Mouse (Mus musculus) heart, embryonic 14.5 days (tissue): ENCODE data around the gene Adam17. TPM values are rescaled to one million over a fixed set of nuclear protein-coding genes. Genes with fewer than 3 reads are reported as not detected.

Source experiments
- ATAC-seq: fragments of 200-750 bp; cut with Nextera tagmentation; 2 replicates; pipeline ENCODE4 v1.8.0; 2017; ENCODE audit warnings: low read depth, moderate TSS enrichment; ENCODE audit not compliant: insufficient number of reproducible peaks, insufficient read depth, low FRiP score
- H3K27ac ChIP-seq, 2 experiments: fragments of 200-500 bp in 1 of 2; fragments of 300-500 bp in 1 of 2; sonication (generic) in 1 of 2; replicated peaks in 1 of 2; 2 replicates each; pipeline ENCODE4 v1.5.1; 2012 to 2014; ENCODE audit warnings: low read depth in 2 of 2, low read length in 2 of 2, control low read depth in 1 of 2, mild to moderate bottlenecking in 1 of 2, mixed read lengths in 1 of 2; ENCODE audit not compliant: control insufficient read depth in 1 of 2, insufficient read depth in 1 of 2
- H3K27me3 ChIP-seq: fragments of 300-500 bp; sonication (generic); 2 replicates; pipeline ENCODE4 v1.6.1; 2014; ENCODE audit warnings: mild to moderate bottlenecking, low read length, control low read depth; ENCODE audit not compliant: control insufficient read depth, insufficient read depth
- H3K36me3 ChIP-seq: fragments of 300-500 bp; sonication (generic); 2 replicates; pipeline ENCODE4 v1.6.1; 2014; ENCODE audit warnings: mild to moderate bottlenecking, control low read depth, low read length, mixed read lengths; ENCODE audit not compliant: control insufficient read depth, insufficient read depth
- H3K4me1 ChIP-seq, 2 experiments: fragments of 200-500 bp in 1 of 2; fragments of 300-500 bp in 1 of 2; sonication (generic) in 1 of 2; 2 replicates each; pipeline ENCODE4 v1.6.1; 2012 to 2014; ENCODE audit warnings: low read length in 2 of 2, control low read depth in 1 of 2, mixed read lengths in 1 of 2; ENCODE audit not compliant: control insufficient read depth in 2 of 2, insufficient read depth in 2 of 2
- H3K4me2 ChIP-seq: fragments of 300-500 bp; sonication (generic); 2 replicates; pipeline ENCODE4 v1.6.1; 2014; ENCODE audit warnings: mild to moderate bottlenecking, low read length
- H3K4me3 ChIP-seq, 2 experiments: fragments of 200-500 bp in 1 of 2; fragments of 300-500 bp in 1 of 2; sonication (generic) in 1 of 2; 2 replicates each; pipeline ENCODE4 v1.5.1; 2012 to 2014; ENCODE audit warnings: low read length in 2 of 2, mild to moderate bottlenecking in 2 of 2, control low read depth in 1 of 2, low read depth in 1 of 2, moderate library complexity in 1 of 2; ENCODE audit not compliant: control insufficient read depth in 1 of 2, insufficient read depth in 1 of 2
- H3K9ac ChIP-seq: fragments of 300-500 bp; sonication (generic); 2 replicates; pipeline ENCODE4 v1.6.1; 2014; ENCODE audit warnings: mild to moderate bottlenecking, low read length
- H3K9me3 ChIP-seq: fragments of 300-500 bp; sonication (generic); 2 replicates; pipeline ENCODE4 v1.6.1; 2016; ENCODE audit warnings: low read length, control low read depth; ENCODE audit not compliant: control insufficient read depth
- WGBS: fragments of 180-500 bp; shearing (Covaris S2); extraction: QIAGEN DNeasy Blood & Tissue Kit; methylation state at CpG from one replicate; pipeline ENCODE4 v1.1.7; 2014; 5-methylcytosine and 5-hydroxymethylcytosine counted together
- polyA plus RNA-seq: library from polyadenylated mRNA; unstranded; fragments of >200 nt; fragmentation: Nextera tagmentation; extraction: Ambion mirVana; gene quantifications from 2 replicates; pipeline ENCODE4 v1.2.1, GENCODE M21; 2014

Adam17 gene
- polyA plus RNA-seq, 1 experiment from 2014 or later: 30.2 TPM

DNA sequence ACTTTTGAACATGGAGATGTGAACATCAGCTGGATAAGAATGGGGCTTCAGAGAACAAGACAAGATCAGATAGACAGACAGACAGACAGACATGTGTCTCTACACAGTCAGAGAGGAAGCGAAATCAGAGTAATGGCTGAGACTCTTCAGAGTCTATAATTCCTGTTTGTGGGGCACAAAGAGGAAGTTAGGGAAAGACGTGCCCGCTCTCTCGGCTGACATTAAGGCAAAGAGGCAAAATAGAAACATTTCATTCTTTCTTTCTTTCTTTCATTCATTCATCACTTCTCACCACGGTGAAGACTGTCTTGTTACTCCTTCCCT is 4.4 kb downstream of the Adam17 start:
- no peak overlapping the region for H3K9ac ChIP-seq
- ATAC-seq: no peak
- peaks cover 0 to 5% of the 10 kb centered on the region in 2 experiments; a peak in 2 of 4 replicates for H3K4me1 ChIP-seq
- H3K4me3 ChIP-seq: no peak overlapping the region
- peaks cover 5% of the 10 kb centered on the region; the same call in 1 of the 2 replicates for H3K36me3 ChIP-seq
- H3K27me3 ChIP-seq: no peaks in the 10 kb centered on the region
- H3K27ac ChIP-seq: no peak overlapping the region
- WGBS: 89% methylated on average over 5 of the region's 5 CpGs
- H3K9me3 ChIP-seq: no peaks in the 10 kb centered on the region
- H3K4me2 ChIP-seq: no peak overlapping the region

DNA sequence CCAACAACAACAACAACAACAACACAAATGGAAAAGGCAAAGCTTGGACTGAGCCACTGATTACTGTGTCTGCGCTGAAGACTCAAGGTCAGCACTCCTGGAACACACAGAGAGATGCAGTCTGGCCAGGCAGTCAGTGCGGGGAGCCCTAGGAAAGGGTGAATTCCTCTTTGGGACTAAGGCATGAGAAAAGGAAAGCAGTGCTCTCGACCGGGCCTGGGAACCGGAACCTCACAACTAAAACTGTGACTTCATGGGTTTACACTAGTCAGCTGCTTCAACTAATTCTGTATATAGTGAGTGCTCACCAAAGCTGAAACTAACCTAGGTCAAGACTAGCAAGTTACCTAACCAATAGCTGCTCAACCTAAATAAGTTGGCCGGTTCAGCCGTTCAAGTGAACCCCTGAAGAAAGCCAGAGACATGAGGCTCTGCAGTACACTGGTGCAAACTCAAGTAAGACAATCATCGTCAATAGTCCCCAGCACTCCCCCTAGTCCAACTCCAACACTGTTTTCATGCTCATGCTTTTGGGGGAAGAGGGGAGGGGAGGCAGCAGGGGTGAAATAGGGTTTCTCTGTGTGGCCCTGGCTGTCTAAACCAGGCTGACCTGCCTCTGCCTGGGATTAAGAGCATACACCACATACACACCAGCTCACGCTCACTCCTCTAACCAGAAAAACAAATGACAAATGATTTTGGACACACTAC is 4.9 kb downstream of the Adam17 start:
- WGBS: 86% methylated on average over 9 of the region's 9 CpGs
- peaks cover 5% of the 10 kb centered on the region; the same call in 1 of the 2 replicates for H3K36me3 ChIP-seq
- H3K9me3 ChIP-seq: no peaks in the 10 kb centered on the region
- no peak overlapping the region for H3K9ac ChIP-seq
- no peak overlapping the region for H3K4me3 ChIP-seq
- no peak overlapping the region for H3K4me2 ChIP-seq
- ATAC-seq: no peak
- peaks cover 0 to 5% of the 10 kb centered on the region in 2 experiments; a peak in 2 of 4 replicates for H3K4me1 ChIP-seq
- H3K27me3 ChIP-seq: no peaks in the 10 kb centered on the region
- H3K27ac ChIP-seq: no peak overlapping the region

DNA sequence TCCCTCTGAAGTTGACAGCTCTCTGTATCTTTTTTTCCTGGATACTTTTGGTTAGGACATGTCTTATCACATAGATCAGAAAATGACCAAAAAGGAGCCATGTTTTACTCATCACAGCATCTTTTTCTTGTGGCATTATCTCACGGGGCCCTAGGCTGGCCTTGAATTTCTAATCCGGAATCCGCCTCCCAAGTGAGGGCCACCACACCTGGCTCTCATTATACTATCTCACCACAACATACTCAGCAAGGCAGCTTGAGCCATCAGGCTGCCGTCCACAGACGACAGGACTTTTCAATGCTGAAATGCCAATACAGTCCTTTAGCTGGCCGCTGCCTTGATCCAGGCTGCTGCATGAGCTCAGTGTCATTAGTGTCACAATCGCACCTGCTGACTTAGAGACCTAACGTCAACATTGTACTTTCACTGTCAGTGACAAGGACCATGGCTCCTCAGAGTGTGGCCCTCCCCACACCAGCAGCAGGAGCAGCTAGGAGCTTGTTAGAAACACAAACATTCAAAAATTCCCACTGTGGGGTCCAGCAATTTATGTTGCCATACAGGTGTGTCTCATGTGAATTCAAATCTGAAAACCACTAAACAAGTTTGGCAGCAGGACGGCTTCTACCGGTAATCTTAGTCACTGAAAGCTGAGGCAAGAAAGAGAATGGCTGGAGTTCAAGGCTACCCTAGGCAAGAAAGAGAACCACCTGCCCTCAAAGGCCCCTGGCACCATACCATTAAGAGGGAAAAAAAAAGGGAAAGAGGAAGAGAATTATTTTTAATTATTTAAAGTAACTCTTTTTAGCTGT is 8.6 kb downstream of the Adam17 start:
- no peaks in the 10 kb centered on the region; a peak in 1 of 4 replicates for H3K4me1 ChIP-seq
- H3K27ac ChIP-seq: no peak overlapping the region
- H3K9me3 ChIP-seq: no peaks in the 10 kb centered on the region
- H3K36me3 ChIP-seq: peaks cover 14% of the 10 kb centered on the region
- 71% methylated on average over 10 of the region's 10 CpGs for WGBS
- no peaks in the 10 kb centered on the region for H3K27me3 ChIP-seq
- ATAC-seq: no peak
- H3K9ac ChIP-seq: no peak overlapping the region
- no peak overlapping the region for H3K4me3 ChIP-seq
- H3K4me2 ChIP-seq: no peak overlapping the region

DNA sequence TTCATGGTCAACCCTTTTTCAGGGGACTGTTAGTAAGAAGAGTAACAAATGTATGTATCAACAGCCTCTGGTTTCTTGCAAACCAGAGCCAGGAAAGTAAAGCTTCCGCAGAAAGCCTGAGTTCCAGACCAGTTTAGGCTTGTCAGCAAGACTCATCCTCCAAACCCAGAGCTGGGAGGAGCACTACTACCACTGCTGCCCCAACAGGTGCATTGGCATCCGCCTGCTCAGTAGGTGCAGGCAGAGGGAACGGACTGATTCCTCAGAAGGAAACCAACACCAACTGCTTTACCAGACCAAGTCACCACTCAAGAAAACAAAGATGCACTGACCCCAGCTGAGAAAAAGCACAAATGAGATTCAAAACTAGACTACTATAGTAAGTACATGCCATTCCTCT is 10.2 kb downstream of the Adam17 start:
- no peak overlapping the region for H3K4me3 ChIP-seq
- ATAC-seq: no peak
- no peak overlapping the region for H3K4me2 ChIP-seq
- H3K9ac ChIP-seq: no peak overlapping the region
- H3K4me1 ChIP-seq: no peaks in the 10 kb centered on the region; a peak in 1 of 4 replicates
- no peaks in the 10 kb centered on the region for H3K27me3 ChIP-seq
- H3K36me3 ChIP-seq: peaks cover 11% of the 10 kb centered on the region
- no peak overlapping the region for H3K27ac ChIP-seq
- WGBS: 93% methylated on average over 3 of the region's 3 CpGs
- H3K9me3 ChIP-seq: no peaks in the 10 kb centered on the region

DNA sequence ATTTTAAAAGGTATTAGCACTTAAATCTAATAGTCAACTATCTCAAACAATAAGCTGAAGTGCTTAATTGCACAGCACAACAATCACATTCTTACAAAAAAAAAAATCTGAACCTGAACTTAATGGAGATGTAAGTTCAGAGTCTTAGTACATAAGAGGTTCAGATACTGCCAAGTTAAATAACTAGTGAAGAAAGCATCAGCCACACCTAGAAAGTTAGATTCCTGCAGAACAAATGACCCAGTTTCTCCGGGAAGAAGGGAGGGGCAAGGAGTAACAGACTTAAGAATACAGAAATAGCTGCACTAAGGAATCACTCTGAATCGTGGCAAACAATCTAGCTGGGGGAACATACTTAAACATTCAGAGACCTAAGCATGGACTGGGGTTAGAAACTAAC is 10.7 kb downstream of the Adam17 start:
- no peak overlapping the region for H3K27ac ChIP-seq
- no peak overlapping the region for H3K4me2 ChIP-seq
- no peak for ATAC-seq
- no peaks in the 10 kb centered on the region for H3K9me3 ChIP-seq
- peaks cover 14% of the 10 kb centered on the region for H3K36me3 ChIP-seq
- H3K27me3 ChIP-seq: no peaks in the 10 kb centered on the region
- WGBS: 49% methylated on average over 2 of the region's 2 CpGs
- H3K9ac ChIP-seq: no peak overlapping the region
- H3K4me3 ChIP-seq: no peak overlapping the region
- no peaks in the 10 kb centered on the region; a peak in 1 of 4 replicates for H3K4me1 ChIP-seq

DNA sequence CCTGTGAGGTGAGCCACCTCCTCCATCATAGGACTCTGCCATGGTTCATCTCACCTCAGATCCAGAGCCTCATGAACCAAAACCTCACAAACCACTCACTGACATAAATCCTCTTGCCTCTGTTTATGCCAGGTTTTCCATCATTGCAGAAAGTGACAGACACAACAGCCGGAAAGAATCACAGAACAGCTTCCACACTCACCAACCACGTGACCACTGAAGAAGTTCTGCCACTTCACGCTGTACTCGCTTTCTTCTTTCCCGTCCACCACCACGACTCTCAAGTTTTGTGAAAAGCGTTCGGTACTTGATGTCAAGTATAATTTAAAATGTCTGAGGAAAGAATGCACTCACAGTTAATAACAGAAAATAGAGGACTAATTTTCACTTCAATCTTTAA is 19.8 kb downstream of the Adam17 start:
- peaks cover 62% of the 10 kb centered on the region for H3K36me3 ChIP-seq
- no peak for ATAC-seq
- H3K9me3 ChIP-seq: peaks cover 6% of the 10 kb centered on the region; the same call in 1 of the 2 replicates

DNA sequence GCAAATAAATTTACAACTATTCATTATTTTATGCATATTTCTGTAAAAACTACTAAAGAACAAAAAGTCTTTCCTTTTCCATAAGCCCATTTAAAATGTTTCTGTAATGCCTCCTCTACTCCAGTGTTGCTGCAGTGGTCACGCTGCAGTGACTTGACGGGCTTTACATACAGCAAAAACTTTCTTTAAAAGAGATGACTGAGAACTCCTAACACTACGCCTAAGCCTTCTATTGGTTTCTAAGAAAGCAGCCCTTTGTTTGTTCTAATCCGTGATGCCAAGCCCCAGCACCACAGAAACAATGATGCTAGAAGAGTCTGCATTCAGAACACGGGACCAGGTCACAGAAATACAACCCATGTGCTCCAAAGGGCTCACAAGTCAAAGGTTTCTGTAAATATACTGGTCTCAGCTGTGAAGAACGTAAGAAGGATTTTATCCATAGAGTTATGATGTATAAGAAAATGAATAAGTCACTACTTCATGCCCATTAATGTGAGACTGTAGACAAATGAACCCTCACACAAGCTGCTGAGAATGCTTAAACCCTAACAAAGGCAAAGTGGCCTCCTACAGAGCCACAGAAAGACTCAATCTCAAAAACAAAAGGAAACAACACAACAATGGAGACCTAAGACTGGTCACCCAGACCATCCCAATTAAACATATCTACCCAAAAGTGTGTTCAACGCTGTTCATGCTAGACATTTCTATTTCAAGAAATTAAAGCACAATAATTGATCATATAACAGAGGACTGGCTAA is 23.1 kb downstream of the Adam17 start:
- H3K4me2 ChIP-seq: no peak overlapping the region
- no peak overlapping the region for H3K4me3 ChIP-seq
- H3K27ac ChIP-seq: no peak overlapping the region
- ATAC-seq: no peak
- 89% methylated on average over 7 of the region's 7 CpGs for WGBS
- H3K27me3 ChIP-seq: no peaks in the 10 kb centered on the region
- H3K36me3 ChIP-seq: peaks cover 76% of the 10 kb centered on the region
- no peaks in the 10 kb centered on the region for H3K4me1 ChIP-seq
- no peak overlapping the region for H3K9ac ChIP-seq
- H3K9me3 ChIP-seq: peaks cover 6% of the 10 kb centered on the region; the same call in 1 of the 2 replicates

More for the DNA sequence above, 19.8 kb downstream of the Adam17 start:
- Histone ChIP-seq H3K9ac (no peak overlapping the region), H3K27ac (no peak overlapping the region), H3K4me3 (no peak overlapping the region), H3K4me1 (no peaks in the 10 kb centered on the region), H3K4me2 (no peak overlapping the region), H3K27me3 (no peaks in the 10 kb centered on the region)
- 94% methylated on average over 8 of the region's 8 CpGs for WGBS
